Mouse (Mus musculus): ENCODE measurements around the gene Tns1. TPM values are rescaled to one million over a fixed set of nuclear protein-coding genes. Genes with fewer than 3 reads are reported as not detected.

Gene Tns1
- total and polyA plus RNA-seq, 3 experiments = 0.40 to 3.6 (median 0.89) TPM

GRCm38 (mm10) chr1:74057501-74057900 is 66.7 kb downstream of the Tns1 start:
- H3K79me2 ChIP-seq (replicated peaks; ENCODE audit: control insufficient read depth, extremely low read depth, insufficient read depth, poor library complexity, severe bottlenecking) = no peaks in the 10 kb centered on the region
- H3K4me1 ChIP-seq (ENCODE audit: control insufficient read depth in 1 of 2, insufficient read depth in 2 of 2) = peaks cover 0 to 21% of the 10 kb centered on the region in 2 experiments; a peak in 2 of 4 replicates
- dilution Hi-C loops (cut with MboI; ENCODE audit: extremely low pct_ligation_motif_present, extremely low pct_unique_long_range_greater_than_20kb, low sequenced_read_pairs) (no loop called here), in situ Hi-C loops (cut with MboI; ENCODE audit: low pct_ligation_motif_present, low pct_unique_long_range_greater_than_20kb, low sequenced_read_pairs) (no loop called here)
- peaks cover 8% of the 10 kb centered on the region for H3K27me3 ChIP-seq (replicated peaks)
- H3K9ac ChIP-seq (ENCODE audit: insufficient read depth, low read depth) = no peak overlapping the region
- no peak overlapping the region for H3K4me3 ChIP-seq (replicated peaks in 1 of 3; ENCODE audit: low read depth in 2 of 3, low read length in 2 of 3, poor library complexity in 1 of 3)
- H3K27ac ChIP-seq (ENCODE audit: insufficient read depth, low read depth) = no peak overlapping the region
- no peaks in the 10 kb centered on the region for H3K9me3 ChIP-seq (replicated peaks; ENCODE audit: low read length)
- no peak overlapping the region for H3K4me2 ChIP-seq (ENCODE audit: insufficient read depth, low read depth, poor library complexity, severe bottlenecking)
- DNase-seq (ENCODE audit: extremely low read depth) = no peak
- no peak for TF ChIP-seq ZNF384 (IDR thresholded peaks at IDR 0.05; ENCODE audit: low read depth, low read length)
- no peak for TF ChIP-seq CTCF (conservative IDR thresholded peaks at IDR 0.05 in 1 of 2, IDR thresholded peaks at IDR 0.05 in 1 of 2; ENCODE audit: low read depth in 2 of 2, low read length in 2 of 2)
- no peak for TF ChIP-seq TCF12 (IDR thresholded peaks at IDR 0.05; ENCODE audit: low read depth, low read length)
- no peak for TF ChIP-seq EP300 (IDR thresholded peaks at IDR 0.05; ENCODE audit: low read length)
- H3K36me3 ChIP-seq (replicated peaks in 1 of 2; ENCODE audit: control insufficient read depth in 1 of 2, insufficient read depth in 1 of 2, low read length in 1 of 2) = no peaks in the 10 kb centered on the region

GRCm38 (mm10) chr1:74055552-74055951 is 68.7 kb downstream of the Tns1 start:
- TF ChIP-seq ZMIZ1 (IDR thresholded peaks at IDR 0.05; ENCODE audit: low read depth, low read length) = no peak
- no peak for TF ChIP-seq MAZ (IDR thresholded peaks at IDR 0.05; ENCODE audit: low read depth, low read length)
- TF ChIP-seq BHLHE40 (IDR thresholded peaks at IDR 0.05; ENCODE audit: low read depth, low read length) = peak; percentile 74
- TF ChIP-seq E2F4 (IDR thresholded peaks at IDR 0.05; ENCODE audit: insufficient replicate concordance, low read depth, low read length) = no peak
- no peak for TF ChIP-seq POLR2AphosphoS2 (IDR thresholded peaks at IDR 0.05; ENCODE audit: low read depth, low read length)
- no peak for TF ChIP-seq MXI1 (IDR thresholded peaks at IDR 0.05; ENCODE audit: low read depth, low read length)
- no peak overlapping the region for H3K4me2 ChIP-seq (ENCODE audit: insufficient read depth, low read depth, poor library complexity, severe bottlenecking)
- in situ Hi-C loops (cut with MboI; ENCODE audit: low pct_ligation_motif_present, low pct_unique_long_range_greater_than_20kb, low sequenced_read_pairs) = no loop called here

DNA sequence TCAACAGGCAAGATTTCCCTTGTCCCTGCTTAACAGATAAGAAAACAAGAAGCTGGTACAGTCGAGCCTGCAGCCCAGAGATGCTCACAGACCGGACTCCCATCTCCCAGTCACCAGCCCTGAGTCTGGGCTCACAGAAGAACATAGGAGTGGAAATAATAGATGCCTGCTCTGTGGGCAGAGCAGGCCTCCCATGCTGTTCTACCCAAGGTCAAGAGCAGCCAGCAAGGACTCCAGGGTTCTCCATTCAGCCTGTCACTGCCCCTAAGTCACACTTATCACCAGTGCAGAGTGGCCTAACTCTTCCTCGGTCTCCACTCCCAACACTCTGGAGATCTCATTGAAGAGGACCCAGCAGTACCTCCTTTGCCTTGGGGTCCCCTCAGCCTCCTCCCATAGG is 69.8 kb downstream of the Tns1 start:
- H3K27me3 ChIP-seq (replicated peaks) = peaks cover 19% of the 10 kb centered on the region
- H3K4me2 ChIP-seq (ENCODE audit: insufficient read depth, low read depth, poor library complexity, severe bottlenecking) = no peak overlapping the region
- in situ Hi-C loops (cut with MboI; ENCODE audit: low pct_ligation_motif_present, low pct_unique_long_range_greater_than_20kb, low sequenced_read_pairs) = no loop called here
- H3K9me3 ChIP-seq (replicated peaks; ENCODE audit: low read length) = no peaks in the 10 kb centered on the region
- H3K79me2 ChIP-seq (replicated peaks; ENCODE audit: control insufficient read depth, extremely low read depth, insufficient read depth, poor library complexity, severe bottlenecking) = no peaks in the 10 kb centered on the region
- DNase-seq (ENCODE audit: extremely low read depth) = no peak
- no peak overlapping the region for H3K27ac ChIP-seq (ENCODE audit: insufficient read depth, low read depth)
- H3K4me3 ChIP-seq (replicated peaks in 1 of 3; ENCODE audit: low read depth in 2 of 3, low read length in 2 of 3, poor library complexity in 1 of 3) = no peak overlapping the region
- no peaks in the 10 kb centered on the region for H3K36me3 ChIP-seq (replicated peaks in 1 of 2; ENCODE audit: control insufficient read depth in 1 of 2, insufficient read depth in 1 of 2, low read length in 1 of 2)
- H3K9ac ChIP-seq (ENCODE audit: insufficient read depth, low read depth) = no peak overlapping the region
- dilution Hi-C loops (cut with MboI; ENCODE audit: extremely low pct_ligation_motif_present, extremely low pct_unique_long_range_greater_than_20kb, low sequenced_read_pairs) = no loop called here
- TF ChIP-seq JUND (conservative IDR thresholded peaks at IDR 0.05; ENCODE audit: low read depth, low read length) (no peak), ZKSCAN1 (IDR thresholded peaks at IDR 0.05; ENCODE audit: borderline replicate concordance, low read depth, low read length) (no peak), MAFK (IDR thresholded peaks at IDR 0.05; ENCODE audit: insufficient replicate concordance, low read length) (no peak), CHD2 (IDR thresholded peaks at IDR 0.05; ENCODE audit: low read length) (no peak), CHD1 (IDR thresholded peaks at IDR 0.05; ENCODE audit: low read depth, low read length) (no peak), ETS1 (conservative IDR thresholded peaks at IDR 0.05; ENCODE audit: low read depth, low read length) (no peak), BHLHE40 (IDR thresholded peaks at IDR 0.05; ENCODE audit: low read depth, low read length) (no peak), CTCF (conservative IDR thresholded peaks at IDR 0.05 in 1 of 2, IDR thresholded peaks at IDR 0.05 in 1 of 2; ENCODE audit: low read depth in 2 of 2, low read length in 2 of 2) (no peak), SIN3A (IDR thresholded peaks at IDR 0.05; ENCODE audit: low read length) (no peak), E2F4 (IDR thresholded peaks at IDR 0.05; ENCODE audit: insufficient replicate concordance, low read depth, low read length) (no peak), USF2 (conservative IDR thresholded peaks at IDR 0.05; ENCODE audit: low read depth, low read length) (no peak)
- peaks cover 0 to 21% of the 10 kb centered on the region in 2 experiments; a peak in 2 of 4 replicates for H3K4me1 ChIP-seq (ENCODE audit: control insufficient read depth in 1 of 2, insufficient read depth in 2 of 2)

More at GRCm38 (mm10) chr1:74055552-74055951, 68.7 kb downstream of the Tns1 start:
- Histone ChIP-seq H3K79me2 (replicated peaks; ENCODE audit: control insufficient read depth, extremely low read depth, insufficient read depth, poor library complexity, severe bottlenecking) (no peaks in the 10 kb centered on the region), H3K9ac (ENCODE audit: insufficient read depth, low read depth) (no peak overlapping the region), H3K4me1 (ENCODE audit: control insufficient read depth in 1 of 2, insufficient read depth in 2 of 2) (peaks cover 0 to 21% of the 10 kb centered on the region in 2 experiments; a peak in 2 of 4 replicates), H3K36me3 (replicated peaks in 1 of 2; ENCODE audit: control insufficient read depth in 1 of 2, insufficient read depth in 1 of 2, low read length in 1 of 2) (no peaks in the 10 kb centered on the region), H3K27ac (ENCODE audit: insufficient read depth, low read depth) (no peak overlapping the region), H3K4me3 (replicated peaks in 1 of 3; ENCODE audit: low read depth in 2 of 3, low read length in 2 of 3, poor library complexity in 1 of 3) (no peak overlapping the region), H3K9me3 (replicated peaks; ENCODE audit: low read length) (no peaks in the 10 kb centered on the region), H3K27me3 (replicated peaks) (peaks cover 17% of the 10 kb centered on the region)
- dilution Hi-C loops (cut with MboI; ENCODE audit: extremely low pct_ligation_motif_present, extremely low pct_unique_long_range_greater_than_20kb, low sequenced_read_pairs) = no loop called here
- DNase-seq (ENCODE audit: extremely low read depth) = peak; percentile 19

All from CH12.LX (cell line).